Mouse (Mus musculus) spleen, adult 2 months (tissue): ENCODE measurements at regions not wholly inside any gene's neighbourhood (a gene's known extent, or its start where the extent isn't known, plus 50 kb on each side); places are given as distances from the start of the nearest gene placed in this dataset.

Source experiments
- CTCF ChIP-seq: fragments of 200-500 bp; IDR thresholded peaks from 2 replicates; pipeline ENCODE4 v1.5.1; 2011; ENCODE audit warnings: mild to moderate bottlenecking, inconsistent platforms; ENCODE audit not compliant: insufficient read depth, insufficient read length, insufficient replicate concordance; ENCODE audit errors: extremely low read depth
- POLR2A ChIP-seq: fragments of 200-500 bp; IDR thresholded peaks from 2 replicates; pipeline ENCODE4 v1.6.1; 2011; ENCODE audit warnings: low read depth, low read length, inconsistent platforms

- no peak for TF ChIP-seq CTCF
- no peak for TF ChIP-seq POLR2A
These were observed 128.8 kb upstream of the Usp9x start for GRCm38 (mm10) chrX:12942451-12942850.
